Mouse (Mus musculus): ENCODE measurements around the gene Spocd1. TPM values are rescaled to one million over a fixed set of nuclear protein-coding genes. Genes with fewer than 3 reads are reported as not detected.
A peak's percentile ranks its signal among the peaks of the same experiment; 100 is the strongest.

Gene Spocd1
- polyA plus RNA-seq, 1 experiment from 2014 or later = not detected

GRCm38 (mm10) chr4:129978227-129978626 is 49.2 kb downstream of the Spocd1 start:
- Histone ChIP-seq H3K4me2 (ENCODE audit: low read length) (no peak overlapping the region), H3K4me3 (ENCODE audit: low read depth, low read length) (no peak overlapping the region), H3K27me3 (ENCODE audit: control insufficient read depth, insufficient read depth, low read depth, low read length) (no peaks in the 10 kb centered on the region), H3K9ac (ENCODE audit: low read depth, low read length) (no peak overlapping the region), H3K9me3 (replicated peaks; ENCODE audit: control insufficient read depth, low read length, poor library complexity, severe bottlenecking) (no peaks in the 10 kb centered on the region), H3K4me1 (ENCODE audit: control insufficient read depth, insufficient read depth, low read length) (peaks cover 20% of the 10 kb centered on the region), H3K36me3 (ENCODE audit: control insufficient read depth, insufficient read depth, low read length) (no peaks in the 10 kb centered on the region), H3K27ac (ENCODE audit: low read length) (no peak overlapping the region)
- 39% methylated on average over 4 of the region's 4 CpGs for WGBS
- no peak for ATAC-seq

- Histone ChIP-seq H3K27ac (ENCODE audit: low read length) (no peak overlapping the region), H3K27me3 (ENCODE audit: control insufficient read depth, insufficient read depth, low read depth, low read length) (no peaks in the 10 kb centered on the region), H3K4me3 (ENCODE audit: low read depth, low read length) (no peak overlapping the region), H3K9ac (ENCODE audit: low read depth, low read length) (no peak overlapping the region), H3K36me3 (ENCODE audit: control insufficient read depth, insufficient read depth, low read length) (no peaks in the 10 kb centered on the region), H3K4me1 (ENCODE audit: control insufficient read depth, insufficient read depth, low read length) (peaks cover 27% of the 10 kb centered on the region), H3K9me3 (replicated peaks; ENCODE audit: control insufficient read depth, low read length, poor library complexity, severe bottlenecking) (no peaks in the 10 kb centered on the region), H3K4me2 (ENCODE audit: low read length) (no peak overlapping the region)
- WGBS = 63% methylated on average over 4 of the region's 4 CpGs
- no peak for ATAC-seq
Observed at GRCm38 (mm10) chr4:129978930-129979329, 49.9 kb downstream of the Spocd1 start.

GRCm38 (mm10) chr4:129981657-129982056 is 52.6 kb downstream of the Spocd1 start:
- WGBS = 37% methylated on average over 11 of the region's 11 CpGs
- ATAC-seq = no peak
- Histone ChIP-seq H3K4me2 (ENCODE audit: low read length) (no peak overlapping the region), H3K27ac (ENCODE audit: low read length) (no peak overlapping the region), H3K4me1 (ENCODE audit: control insufficient read depth, insufficient read depth, low read length) (peaks cover 34% of the 10 kb centered on the region), H3K4me3 (ENCODE audit: low read depth, low read length) (no peak overlapping the region), H3K27me3 (ENCODE audit: control insufficient read depth, insufficient read depth, low read depth, low read length) (no peaks in the 10 kb centered on the region), H3K9me3 (replicated peaks; ENCODE audit: control insufficient read depth, low read length, poor library complexity, severe bottlenecking) (no peaks in the 10 kb centered on the region), H3K9ac (ENCODE audit: low read depth, low read length) (no peak overlapping the region), H3K36me3 (ENCODE audit: control insufficient read depth, insufficient read depth, low read length) (no peaks in the 10 kb centered on the region)

- Histone ChIP-seq H3K4me3 (ENCODE audit: low read depth, low read length) (no peak overlapping the region), H3K4me2 (ENCODE audit: low read length) (peak overlapping the region; percentile 85; the same call in 1 of the 2 replicates), H3K9me3 (replicated peaks; ENCODE audit: control insufficient read depth, low read length, poor library complexity, severe bottlenecking) (no peaks in the 10 kb centered on the region), H3K27me3 (ENCODE audit: control insufficient read depth, insufficient read depth, low read depth, low read length) (no peaks in the 10 kb centered on the region), H3K27ac (ENCODE audit: low read length) (peak overlapping the region; percentile 46; the same call in 1 of the 2 replicates), H3K36me3 (ENCODE audit: control insufficient read depth, insufficient read depth, low read length) (no peaks in the 10 kb centered on the region), H3K9ac (ENCODE audit: low read depth, low read length) (no peak overlapping the region), H3K4me1 (ENCODE audit: control insufficient read depth, insufficient read depth, low read length) (peaks cover 48% of the 10 kb centered on the region)
- ATAC-seq = no peak
- 19% methylated on average over 5 of the region's 5 CpGs for WGBS
Observed at GRCm38 (mm10) chr4:129983046-129983445, 54.0 kb downstream of the Spocd1 start.

- no peaks in the 10 kb centered on the region for H3K36me3 ChIP-seq (ENCODE audit: control insufficient read depth, insufficient read depth, low read length)
- peak; percentile 32 for ATAC-seq
- peak overlapping the region; percentile 89 for H3K27ac ChIP-seq (ENCODE audit: low read length)
- peak overlapping the region; percentile 90 for H3K9ac ChIP-seq (ENCODE audit: low read depth, low read length)
- peaks cover 50% of the 10 kb centered on the region for H3K4me1 ChIP-seq (ENCODE audit: control insufficient read depth, insufficient read depth, low read length)
- no peaks in the 10 kb centered on the region for H3K9me3 ChIP-seq (replicated peaks; ENCODE audit: control insufficient read depth, low read length, poor library complexity, severe bottlenecking)
- peak overlapping the region; percentile 85 for H3K4me2 ChIP-seq (ENCODE audit: low read length)
- H3K4me3 ChIP-seq (ENCODE audit: low read depth, low read length) = peak overlapping the region; percentile 93
- no peaks in the 10 kb centered on the region for H3K27me3 ChIP-seq (ENCODE audit: control insufficient read depth, insufficient read depth, low read depth, low read length)
- WGBS = 3% methylated on average over 15 of the region's 15 CpGs
Observed at GRCm38 (mm10) chr4:129983764-129984420, 54.8 kb downstream of the Spocd1 start.

- H3K4me3 ChIP-seq (ENCODE audit: low read depth, low read length) = peak within 1 kb of the TSS; percentile 93
- peaks cover 55% of the 10 kb centered on the region for H3K4me1 ChIP-seq (ENCODE audit: control insufficient read depth, insufficient read depth, low read length)
- under 1% methylated on average over 23 of the region's 77 CpGs for WGBS
Observed at GRCm38 (mm10) chr4:129984421-129985061, 55.5 kb downstream of the Spocd1 start, which contains the start of gene Adgrb2. Gene Adgrb2 (plus strand): TSS chr4:129984870.

GRCm38 (mm10) chr4:129985161-129985670 is 56.2 kb downstream of the Spocd1 start:
- peak overlapping the region; percentile 93 for H3K4me3 ChIP-seq (ENCODE audit: low read depth, low read length)
- H3K27ac ChIP-seq (ENCODE audit: low read length) = peak overlapping the region; percentile 89
- H3K9ac ChIP-seq (ENCODE audit: low read depth, low read length) = peak overlapping the region; percentile 90
- no peaks in the 10 kb centered on the region for H3K9me3 ChIP-seq (replicated peaks; ENCODE audit: control insufficient read depth, low read length, poor library complexity, severe bottlenecking)
- ATAC-seq = peak; percentile 16
- peaks cover 62% of the 10 kb centered on the region for H3K4me1 ChIP-seq (ENCODE audit: control insufficient read depth, insufficient read depth, low read length)
- H3K27me3 ChIP-seq (ENCODE audit: control insufficient read depth, insufficient read depth, low read depth, low read length) = no peaks in the 10 kb centered on the region
- H3K4me2 ChIP-seq (ENCODE audit: low read length) = peak overlapping the region; percentile 85
- H3K36me3 ChIP-seq (ENCODE audit: control insufficient read depth, insufficient read depth, low read length) = no peaks in the 10 kb centered on the region
- under 1% methylated on average over 40 of the region's 48 CpGs for WGBS

More at GRCm38 (mm10) chr4:129984421-129985061, 55.5 kb downstream of the Spocd1 start, which contains the start of gene Adgrb2:
- no peaks in the 10 kb centered on the region for H3K36me3 ChIP-seq (ENCODE audit: control insufficient read depth, insufficient read depth, low read length)
- ATAC-seq = peak; percentile 47
- peak within 1 kb of the TSS; percentile 85 for H3K4me2 ChIP-seq (ENCODE audit: low read length)
- H3K9me3 ChIP-seq (replicated peaks; ENCODE audit: control insufficient read depth, low read length, poor library complexity, severe bottlenecking) = no peaks in the 10 kb centered on the region
- H3K27ac ChIP-seq (ENCODE audit: low read length) = peak within 1 kb of the TSS; percentile 89
- no peaks in the 10 kb centered on the region for H3K27me3 ChIP-seq (ENCODE audit: control insufficient read depth, insufficient read depth, low read depth, low read length)
- peak within 1 kb of the TSS; percentile 90 for H3K9ac ChIP-seq (ENCODE audit: low read depth, low read length)

GRCm38 (mm10) chr4:129985671-129986441 is 56.8 kb downstream of the Spocd1 start:
- H3K27ac ChIP-seq (ENCODE audit: low read length) = peak overlapping the region; percentile 89
- H3K4me1 ChIP-seq (ENCODE audit: control insufficient read depth, insufficient read depth, low read length) = peaks cover 63% of the 10 kb centered on the region

More at GRCm38 (mm10) chr4:129985671-129986441, 56.8 kb downstream of the Spocd1 start:
- H3K4me3 ChIP-seq (ENCODE audit: low read depth, low read length) = peak overlapping the region; percentile 93
- no peaks in the 10 kb centered on the region for H3K9me3 ChIP-seq (replicated peaks; ENCODE audit: control insufficient read depth, low read length, poor library complexity, severe bottlenecking)
- ATAC-seq = peak; percentile 17
- H3K9ac ChIP-seq (ENCODE audit: low read depth, low read length) = peak overlapping the region; percentile 90
- WGBS = under 1% methylated on average over 56 of the region's 58 CpGs
- peak overlapping the region; percentile 85 for H3K4me2 ChIP-seq (ENCODE audit: low read length)
- no peaks in the 10 kb centered on the region for H3K36me3 ChIP-seq (ENCODE audit: control insufficient read depth, insufficient read depth, low read length)
- no peaks in the 10 kb centered on the region for H3K27me3 ChIP-seq (ENCODE audit: control insufficient read depth, insufficient read depth, low read depth, low read length)
